Mouse (Mus musculus) heart, adult 8-10 months (tissue): ENCODE measurements around the gene Ankrd63. TPM values are rescaled to one million over a fixed set of nuclear protein-coding genes. Genes with fewer than 3 reads are reported as not detected.

Experiments used
- DNase-seq: peaks from one replicate; pipeline ENCODE4 v3.0.0; 2022; ENCODE audit warnings: low spot score
- total RNA-seq, 4 experiments: library from RNA; stranded (reverse); gene quantifications; 2 replicates each; pipeline ENCODE4 v1.2.4; 2022

The Ankrd63 gene
- 1 to 10 TPM; 1.0 to 3.1 (median 1.7) TPM for total RNA-seq

DNA sequence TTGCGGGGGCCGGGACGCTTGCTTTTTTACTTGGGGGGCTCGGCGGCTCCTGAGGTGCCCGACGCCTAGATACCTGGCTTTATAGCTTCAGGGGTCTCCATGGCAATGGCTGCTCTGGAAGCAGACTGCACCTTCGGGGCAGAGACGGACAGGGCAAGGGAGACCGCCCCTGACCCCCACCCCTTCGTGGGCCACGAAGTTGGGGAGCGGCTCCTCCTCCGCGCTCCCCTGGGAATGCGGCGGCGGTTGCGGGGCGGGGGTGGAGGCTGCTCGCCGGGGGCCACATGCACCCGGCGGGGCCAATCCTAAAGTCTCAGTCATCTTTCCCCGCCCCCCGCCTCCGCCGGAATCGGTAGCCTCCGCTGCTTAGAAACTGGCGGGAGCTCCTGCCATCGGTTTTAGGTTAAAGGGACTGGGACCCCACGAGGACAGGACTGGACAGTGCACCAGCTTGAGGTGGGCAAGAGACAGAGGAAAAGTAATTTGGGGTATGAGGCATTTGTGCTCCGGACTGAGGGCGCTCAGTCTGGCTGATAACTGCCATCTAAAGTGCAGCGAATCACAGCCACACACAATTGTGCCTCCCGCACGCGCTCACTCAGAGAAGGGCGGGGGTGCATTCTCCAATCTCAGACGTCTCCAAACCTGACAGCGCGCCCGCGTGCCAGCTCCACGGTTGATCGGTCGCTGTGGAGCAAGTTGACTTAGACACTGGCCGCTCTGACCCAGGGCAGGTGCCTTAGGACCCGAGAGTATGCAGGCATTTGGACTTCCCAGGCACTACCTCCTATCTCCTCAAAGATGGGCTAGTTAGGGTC lies at the start of gene Ankrd63:
TSS of gene Ankrd63 (minus strand) at position 51 of the 818 bp plus-strand sequence.
- no peak for DNase-seq

DNA sequence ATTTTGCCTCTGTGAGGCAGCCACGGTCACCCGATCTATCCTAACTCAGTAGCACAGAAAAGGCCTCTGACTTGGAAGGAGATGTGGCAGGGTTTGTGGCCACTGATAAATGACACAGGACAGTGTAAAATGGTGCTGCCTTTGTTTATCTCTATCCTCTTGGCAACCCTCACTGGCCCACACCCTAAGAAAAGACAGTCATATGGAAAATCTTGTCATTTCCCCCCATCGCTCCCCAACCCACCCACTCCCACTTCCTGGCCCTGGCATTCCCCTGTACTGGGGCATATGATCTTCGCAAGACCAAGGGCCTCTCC lies 49.0 kb upstream of the Ankrd63 start:
- no peak for DNase-seq

DNA sequence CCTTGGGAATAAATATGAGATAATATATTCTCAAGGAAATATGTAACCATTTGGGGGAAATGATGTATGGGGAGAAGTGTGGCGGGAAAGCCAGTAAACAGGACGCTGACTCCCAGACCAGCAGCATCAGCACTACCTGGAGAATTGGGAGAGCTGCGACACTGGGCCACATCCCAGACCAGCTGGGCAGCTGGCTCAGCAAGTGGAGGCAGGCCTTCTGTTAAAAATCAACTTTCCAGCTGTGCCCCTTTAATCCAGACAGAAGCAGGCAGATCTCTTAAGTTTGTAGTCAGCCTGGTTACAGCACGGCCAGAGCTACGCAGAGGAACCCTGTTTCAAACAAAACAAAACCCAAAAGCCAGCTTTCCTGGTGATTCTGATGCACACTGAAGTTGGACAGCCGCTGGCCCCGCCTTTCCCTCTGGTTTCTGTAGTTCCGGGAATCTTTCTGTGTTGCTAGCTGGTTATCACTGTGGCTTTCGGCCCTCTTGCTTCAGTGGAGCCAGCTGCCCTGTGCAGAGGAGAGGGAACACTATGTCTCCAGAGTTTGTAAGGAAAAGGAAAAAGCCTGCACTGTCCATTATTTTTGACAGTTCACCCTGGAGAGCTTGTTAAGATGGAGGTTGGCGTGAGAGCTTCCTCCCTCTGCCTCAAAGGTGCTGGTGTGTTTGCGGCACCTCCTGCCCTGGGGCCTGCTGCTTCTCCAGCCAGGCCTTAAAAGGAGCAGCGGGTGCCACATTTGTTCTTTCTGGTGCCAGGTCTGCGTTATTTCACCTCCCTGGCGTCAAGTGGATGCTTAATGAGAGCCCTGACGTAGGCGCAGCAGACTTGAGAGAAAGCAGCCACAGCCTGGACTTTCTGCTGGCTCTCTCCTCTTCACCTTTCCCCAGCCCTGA lies 48.4 kb upstream of the Ankrd63 start:
- DNase-seq, result no peak

DNA sequence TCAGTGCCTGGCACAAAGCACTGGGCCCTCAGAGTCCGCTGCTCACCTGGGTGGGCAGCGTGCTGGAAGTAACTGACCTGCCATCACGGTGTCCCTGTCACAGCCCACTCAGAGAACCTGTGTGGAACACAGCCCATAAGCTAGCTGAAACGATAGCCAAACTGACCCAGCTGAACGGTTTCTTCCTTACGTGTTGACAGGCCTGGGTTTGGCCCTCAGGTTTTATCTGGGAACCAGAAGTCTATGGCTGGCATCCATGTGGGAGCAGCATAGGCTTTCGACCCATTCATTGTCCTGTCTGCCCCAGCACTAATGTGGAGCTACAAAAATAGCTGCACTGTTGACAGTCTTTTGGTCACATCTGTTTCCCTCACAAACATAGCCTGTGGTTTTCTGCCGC lies 46.7 kb upstream of the Ankrd63 start:
- DNase-seq, result peak; percentile 77

DNA sequence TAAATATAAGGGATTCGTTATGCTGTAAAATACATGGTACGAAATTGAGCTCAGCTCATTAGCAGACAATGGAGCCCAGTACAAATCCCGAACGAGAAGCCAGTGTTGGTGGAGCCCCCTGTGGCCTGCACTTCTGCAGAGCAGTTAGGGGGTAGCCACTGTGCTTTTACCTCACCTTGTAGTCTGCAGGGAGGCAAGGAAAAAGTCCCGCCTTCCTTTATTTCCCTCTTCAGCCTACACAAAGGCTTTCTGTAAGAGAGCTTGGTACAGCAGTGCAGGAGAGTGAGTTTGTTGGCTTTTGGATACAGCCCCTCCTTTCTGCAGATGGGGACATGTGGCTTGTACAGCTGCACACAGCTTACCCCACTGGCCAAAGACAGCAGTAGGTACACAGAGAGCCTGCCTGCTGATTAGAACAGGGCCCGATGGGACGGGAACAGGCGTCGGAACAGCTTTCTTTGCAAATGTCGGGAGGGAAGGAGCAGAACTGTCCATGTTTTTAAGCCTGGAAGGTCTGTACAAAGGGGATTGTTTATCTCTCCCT lies 45.6 kb upstream of the Ankrd63 start:
- no peak for DNase-seq

DNA sequence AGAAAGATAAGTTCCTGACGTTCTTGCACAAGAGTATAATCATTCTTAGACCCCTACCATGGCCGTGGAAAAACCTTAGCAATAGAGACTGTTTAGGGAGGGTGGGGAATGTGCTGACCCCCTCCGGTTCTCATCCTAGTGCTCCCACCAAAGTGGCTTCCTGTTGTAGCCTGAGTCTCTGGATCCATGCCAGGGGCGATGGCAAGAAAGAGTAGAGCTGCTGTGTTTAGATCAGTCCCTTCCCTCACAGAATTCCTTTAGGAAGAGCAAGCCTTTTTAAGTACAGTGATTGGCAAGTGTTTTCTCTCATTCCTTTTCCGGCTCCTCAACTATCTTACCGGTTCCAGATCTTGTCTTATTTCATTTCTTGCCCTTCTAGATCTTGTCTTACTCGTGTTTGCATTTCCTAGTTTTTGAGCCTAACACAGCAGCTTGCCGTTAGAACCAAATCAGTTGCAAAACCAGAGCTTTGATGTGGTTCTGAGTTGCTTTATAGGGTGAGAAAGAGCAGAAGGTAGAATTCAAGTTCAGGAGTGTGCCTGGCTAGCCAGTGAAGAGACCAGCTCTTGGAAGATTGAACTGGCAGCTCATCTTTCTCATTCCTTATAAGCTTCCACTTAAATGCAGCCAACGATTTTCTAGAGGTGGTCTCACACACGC lies 43.7 kb upstream of the Ankrd63 start:
- no peak for DNase-seq

DNA sequence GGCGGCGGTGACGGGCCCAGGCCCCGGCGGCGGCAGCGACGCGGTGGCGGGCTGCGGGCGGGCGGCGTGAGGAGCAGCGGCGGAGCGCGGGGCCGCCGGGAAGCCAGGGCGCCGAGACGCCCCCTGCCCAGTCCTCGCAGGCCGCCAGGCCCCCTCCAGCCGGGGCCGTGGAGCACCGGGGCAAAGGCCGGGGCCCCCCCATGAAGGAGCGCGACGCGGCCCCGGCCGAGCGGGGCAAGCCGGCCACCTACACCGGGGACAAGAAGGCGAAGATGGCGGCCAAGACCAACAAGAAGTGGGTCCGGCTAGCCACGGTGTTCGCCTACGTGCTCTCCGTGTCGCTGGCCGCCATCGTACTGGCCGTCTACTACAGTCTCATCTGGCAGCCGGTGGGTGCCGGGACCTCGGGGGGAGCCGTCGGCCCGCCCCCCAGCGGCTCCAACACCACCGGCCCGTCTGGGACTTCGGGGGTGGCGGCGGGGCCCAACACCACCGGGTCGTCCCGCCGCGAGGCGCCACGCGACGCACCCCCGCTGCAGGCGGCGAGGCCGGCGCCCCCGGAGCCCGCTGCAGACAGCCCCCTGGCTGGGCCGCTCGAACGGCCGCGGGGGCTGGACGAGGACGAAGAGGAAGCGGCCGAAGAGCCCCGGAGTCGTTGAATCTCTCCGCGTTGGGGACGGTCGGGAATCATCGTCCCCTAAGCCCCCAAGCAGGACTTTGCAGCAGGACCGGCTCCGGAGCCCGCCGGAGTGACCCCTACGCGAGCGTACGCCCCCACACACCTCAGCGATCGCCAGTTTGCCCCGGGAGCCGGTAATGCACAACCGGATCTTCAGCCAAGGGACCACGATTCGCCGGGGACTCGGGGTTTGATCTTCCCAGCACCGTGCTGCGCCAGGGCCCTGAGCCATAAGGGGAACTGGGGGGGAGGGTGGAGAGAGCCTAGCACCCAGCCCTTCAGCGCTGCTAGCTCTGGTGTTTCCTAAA lies 42.4 kb upstream of the Ankrd63 start:
- no peak for DNase-seq

DNA sequence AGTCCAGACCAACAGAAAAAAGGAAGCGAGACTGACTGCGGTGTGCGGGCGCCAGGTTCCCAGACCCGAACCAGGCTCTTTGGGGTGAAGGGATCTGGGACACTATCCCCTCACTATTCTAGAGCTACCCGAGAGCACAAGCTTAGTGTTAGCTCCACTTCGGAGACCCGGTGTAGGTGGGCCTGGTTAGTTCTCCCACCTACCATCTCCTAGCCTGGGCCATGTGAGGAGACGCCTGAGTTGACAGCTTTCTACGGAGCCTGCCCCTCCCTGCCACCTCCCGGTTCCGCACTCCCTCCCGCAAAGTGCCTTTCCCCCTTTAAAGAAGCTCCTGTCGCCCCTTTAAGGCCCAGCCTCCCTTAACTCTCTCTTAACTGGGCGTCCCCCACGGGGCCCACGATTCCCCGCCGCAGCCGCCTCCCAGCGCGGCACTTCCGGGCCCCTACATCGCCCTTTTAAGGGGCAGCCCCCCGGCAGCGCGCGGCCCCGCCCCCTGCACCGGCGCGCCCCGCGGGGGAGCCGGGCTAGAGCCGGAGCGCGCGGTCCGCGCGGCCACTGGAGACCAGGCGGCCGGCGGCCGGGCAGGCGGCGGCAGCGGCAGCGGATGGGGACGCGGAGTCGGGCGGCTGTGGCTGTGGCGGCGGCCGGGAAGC lies 41.6 kb upstream of the Ankrd63 start, which contains the start of gene Inafm2:
TSS of gene Inafm2 (plus strand) at position 527 of the 653 bp plus-strand sequence.
- peak; percentile 93 for DNase-seq

DNA sequence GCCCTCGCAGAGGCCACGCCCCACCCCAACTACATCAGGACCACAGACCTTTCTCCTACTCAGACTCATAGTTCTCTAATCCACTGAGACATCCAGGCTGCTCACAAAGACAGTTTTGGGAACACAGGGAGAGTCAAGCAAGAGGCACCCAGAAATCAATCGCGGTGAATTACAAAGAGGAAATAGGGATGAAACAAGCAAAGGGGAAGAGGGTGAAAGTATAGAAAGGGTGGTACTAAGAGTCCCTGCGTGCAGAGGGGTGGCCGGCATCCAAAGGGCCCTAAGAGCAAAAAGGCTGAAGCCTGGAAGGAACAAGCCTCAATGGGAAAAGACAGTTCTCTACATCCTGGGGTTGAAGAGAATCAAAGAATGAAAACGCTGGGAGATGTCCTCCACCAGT lies 40.9 kb upstream of the Ankrd63 start:
- no peak for DNase-seq

DNA sequence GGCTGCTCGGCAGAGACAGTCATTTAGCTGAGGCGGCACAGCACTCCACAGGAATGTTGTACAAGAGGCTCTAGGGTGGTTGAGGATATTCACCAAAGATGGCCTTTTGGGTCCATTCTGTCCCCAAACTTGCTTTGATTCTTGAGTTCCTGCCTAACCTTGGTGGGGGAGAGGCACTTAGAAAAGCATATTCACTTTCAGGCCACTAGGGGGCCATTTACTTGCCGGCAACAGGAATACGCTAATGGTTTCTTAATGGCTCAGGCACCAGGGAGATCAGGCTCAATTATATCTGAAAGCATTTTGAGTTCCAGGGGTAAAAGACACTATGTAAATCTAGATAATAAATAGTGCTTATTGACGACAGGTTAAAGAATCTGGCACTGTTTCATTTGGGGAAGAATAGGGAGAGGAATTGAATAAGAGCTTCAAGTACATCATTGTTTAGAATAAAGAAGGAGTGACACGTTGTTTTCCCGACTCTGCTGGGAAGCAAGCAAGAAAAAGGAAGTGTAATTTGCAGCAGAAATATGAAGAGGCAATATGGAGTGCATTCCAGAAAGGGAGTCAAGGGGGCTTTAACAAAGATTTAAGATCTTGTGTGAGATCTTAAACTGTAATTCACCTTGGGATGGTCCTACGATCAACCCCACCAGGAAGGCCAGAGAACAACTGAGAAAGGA lies 39.6 kb upstream of the Ankrd63 start:
- DNase-seq, result no peak

DNA sequence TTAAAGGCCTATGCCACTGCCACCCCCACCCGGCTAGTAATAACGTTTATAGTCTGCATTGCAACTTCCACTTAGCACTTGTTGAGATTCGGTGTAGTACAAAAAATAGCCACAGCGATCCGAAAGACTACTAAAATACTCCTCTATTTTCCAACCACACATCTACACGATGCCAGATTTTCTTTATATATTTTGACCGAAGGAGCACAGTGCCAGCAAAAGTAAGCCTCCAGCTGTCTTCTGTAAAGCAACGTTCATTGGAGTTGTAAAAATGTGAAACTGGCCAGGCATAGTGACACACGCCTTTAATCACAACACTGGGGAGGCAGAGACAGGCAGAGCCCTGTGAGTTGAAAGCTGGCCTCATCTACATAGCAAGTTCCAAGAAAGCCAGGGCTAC lies 37.4 kb upstream of the Ankrd63 start:
- no peak for DNase-seq

DNA sequence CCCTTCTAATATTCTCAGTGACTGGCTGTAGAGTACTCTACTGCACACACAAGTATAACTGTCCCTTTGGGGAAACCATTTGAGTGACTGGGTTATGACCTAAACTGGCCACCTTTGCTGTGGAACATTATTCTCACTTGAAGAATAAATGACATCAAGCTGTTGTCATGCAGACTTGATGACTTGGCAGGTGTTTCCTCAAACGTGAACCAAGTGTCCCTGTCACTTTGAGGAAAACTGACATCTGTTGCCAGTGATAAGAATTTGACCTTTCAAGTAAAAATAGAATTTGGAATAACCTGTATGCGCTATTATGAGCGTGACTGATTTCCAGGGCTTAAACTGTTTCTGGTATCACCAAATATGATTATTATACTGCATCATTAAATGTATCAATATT lies 36.6 kb upstream of the Ankrd63 start:
- no peak for DNase-seq

DNA sequence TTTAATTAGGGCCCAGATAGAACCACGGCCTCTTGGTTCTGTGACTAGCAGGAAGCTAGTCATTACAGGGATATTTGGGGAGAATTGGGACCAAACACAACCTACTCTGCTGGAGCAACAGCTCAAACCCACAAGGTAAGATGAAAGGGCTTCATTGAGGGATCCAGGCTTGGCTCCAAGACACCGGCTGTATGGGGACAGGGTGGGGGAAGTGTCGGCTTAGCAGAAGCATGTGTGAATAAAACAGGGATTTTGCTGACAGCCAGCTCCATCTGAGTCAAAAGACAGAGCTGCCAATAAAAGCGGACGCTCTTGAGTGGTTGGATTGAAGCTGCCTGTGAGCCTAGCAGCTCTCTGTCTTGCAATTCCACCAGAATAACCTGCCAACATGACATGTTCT lies 29.6 kb upstream of the Ankrd63 start:
- DNase-seq, result no peak

DNA sequence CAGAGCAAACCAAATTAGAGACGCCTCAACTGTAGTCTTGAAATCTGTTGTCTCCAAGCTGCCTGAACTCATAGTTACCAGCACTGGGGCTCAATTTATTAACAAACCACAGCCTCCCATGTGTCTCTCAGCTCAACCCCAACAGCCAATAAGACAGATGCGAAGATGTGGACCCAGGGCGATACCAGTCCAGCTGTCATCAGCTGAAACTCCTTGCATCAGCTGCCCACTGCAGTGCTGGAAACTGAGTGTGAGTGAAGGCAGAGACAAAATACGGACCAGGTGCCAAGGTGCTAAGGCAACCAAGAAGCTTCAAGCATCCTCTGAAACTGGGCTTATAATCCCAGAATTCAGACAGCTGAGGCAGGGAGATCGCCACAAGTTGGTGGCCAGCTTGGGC lies 28.2 kb upstream of the Ankrd63 start:
- DNase-seq, result no peak

DNA sequence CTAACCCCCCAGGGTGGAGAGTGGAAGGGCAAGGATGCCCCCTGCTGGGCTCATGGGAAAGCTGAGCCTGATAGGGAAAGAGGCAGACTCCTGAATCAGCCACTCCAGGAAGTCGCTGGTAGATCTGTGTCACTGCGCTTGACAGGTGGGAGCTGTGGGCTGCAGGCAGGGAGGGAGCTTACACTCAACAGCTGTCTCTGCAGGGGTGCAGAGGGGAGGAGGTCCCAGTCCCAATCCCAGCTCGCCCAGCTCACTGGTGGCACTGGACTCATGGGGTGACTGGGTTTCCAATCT lies 26.8 kb upstream of the Ankrd63 start:
- no peak for DNase-seq

DNA sequence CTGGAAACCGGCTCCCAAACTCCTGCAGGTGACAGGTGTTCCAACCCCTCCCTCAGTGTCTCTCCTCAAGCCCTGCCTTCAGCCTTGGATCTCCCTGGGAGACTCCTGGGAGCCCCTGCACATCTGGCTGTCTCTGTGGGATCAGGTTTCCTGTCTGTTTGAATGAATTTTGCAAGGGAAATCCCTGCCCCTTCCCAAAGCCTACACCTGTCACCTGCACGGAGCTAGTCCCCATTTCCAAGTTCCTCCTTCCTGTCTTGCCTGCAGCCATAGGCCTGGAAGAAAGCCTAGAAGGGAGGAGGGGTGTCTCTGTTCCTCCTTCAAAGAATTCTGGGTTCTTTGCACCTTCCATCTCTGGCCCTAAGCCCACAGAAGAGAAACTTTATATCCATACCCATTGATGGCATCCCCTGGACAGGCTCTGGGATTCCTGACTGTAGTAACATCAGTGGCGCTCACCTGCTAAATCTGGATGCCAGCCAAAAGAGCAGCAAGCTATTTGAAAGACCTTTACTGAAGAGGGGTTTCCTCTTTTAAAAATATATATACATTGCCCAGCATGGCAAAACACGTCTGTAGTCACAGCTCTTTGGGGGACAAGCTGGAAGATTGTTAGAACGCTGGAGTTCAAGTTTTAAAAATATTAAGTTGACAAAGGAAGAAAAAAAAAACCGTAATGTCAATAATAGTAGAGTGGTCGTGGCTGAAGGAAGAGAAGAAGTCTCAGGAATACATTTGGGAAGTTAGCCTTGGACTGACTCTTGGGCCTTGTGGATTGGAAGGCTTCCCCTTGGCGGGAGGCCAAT lies 26.3 kb upstream of the Ankrd63 start:
- DNase-seq, result no peak

DNA sequence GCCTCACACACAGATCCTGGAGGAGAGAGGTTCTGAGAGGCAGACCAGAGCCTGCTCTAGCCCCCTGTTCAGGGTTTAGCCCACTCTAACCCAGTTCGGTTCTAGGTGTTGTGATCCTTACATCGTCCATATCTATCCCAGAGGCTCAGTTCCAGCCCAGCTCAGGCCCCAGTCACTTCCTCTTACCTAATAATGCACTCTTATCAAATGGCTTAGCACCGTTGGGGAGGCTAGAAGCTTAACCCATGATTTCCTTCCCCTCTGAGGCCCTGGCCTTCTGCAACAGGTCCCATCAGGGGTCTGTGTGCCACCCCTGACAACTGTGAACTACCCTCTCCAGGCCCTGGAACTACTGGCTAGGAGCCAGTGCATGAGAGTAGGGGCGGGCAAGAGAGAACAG lies 25.4 kb upstream of the Ankrd63 start:
- no peak for DNase-seq

DNA sequence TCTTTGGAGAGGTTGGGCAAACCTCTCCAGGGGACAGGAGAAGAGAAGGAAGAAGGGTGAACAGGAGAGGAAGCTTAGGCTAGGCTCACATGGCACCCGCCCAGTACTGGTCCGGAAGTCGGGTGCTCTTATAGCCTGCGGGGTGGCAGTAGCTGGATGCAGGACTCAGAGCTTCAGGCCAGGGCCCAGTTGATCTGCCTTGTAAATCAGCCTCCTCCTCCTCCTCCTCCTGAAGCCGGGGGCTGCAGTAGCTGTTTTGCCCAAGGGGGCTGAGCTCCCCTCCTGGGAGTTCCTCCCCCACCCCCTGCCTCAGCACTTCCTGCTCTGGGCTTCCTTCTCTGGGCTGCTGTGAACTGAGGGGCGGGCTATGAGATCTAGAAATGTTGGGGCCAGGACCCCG lies 24.6 kb upstream of the Ankrd63 start, which contains the start of gene Plcb2:
TSS of gene Plcb2 (minus strand) at position 102 of the 400 bp plus-strand sequence.
- DNase-seq, result no peak

DNA sequence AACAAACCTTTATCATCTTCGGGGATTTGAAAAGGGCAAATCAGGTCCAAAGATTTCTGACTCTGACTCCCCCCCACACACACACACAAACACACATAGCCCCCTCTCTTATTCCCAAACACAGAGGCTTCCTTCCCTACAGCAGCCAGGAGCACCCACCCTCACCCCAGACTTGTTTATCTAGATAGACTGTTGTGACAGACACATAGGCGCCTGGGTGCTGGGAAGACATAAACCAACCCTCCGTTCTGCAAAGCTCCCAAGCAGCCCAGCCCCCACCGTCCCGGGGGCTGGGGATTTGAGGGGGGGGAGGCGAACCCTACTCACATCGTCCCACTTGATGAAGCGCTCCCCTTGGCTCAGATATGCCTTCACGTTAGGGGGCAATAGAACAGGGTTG lies 24.1 kb upstream of the Ankrd63 start:
- no peak for DNase-seq
